Mouse (Mus musculus): ENCODE data around the gene Ccno.

DNA sequence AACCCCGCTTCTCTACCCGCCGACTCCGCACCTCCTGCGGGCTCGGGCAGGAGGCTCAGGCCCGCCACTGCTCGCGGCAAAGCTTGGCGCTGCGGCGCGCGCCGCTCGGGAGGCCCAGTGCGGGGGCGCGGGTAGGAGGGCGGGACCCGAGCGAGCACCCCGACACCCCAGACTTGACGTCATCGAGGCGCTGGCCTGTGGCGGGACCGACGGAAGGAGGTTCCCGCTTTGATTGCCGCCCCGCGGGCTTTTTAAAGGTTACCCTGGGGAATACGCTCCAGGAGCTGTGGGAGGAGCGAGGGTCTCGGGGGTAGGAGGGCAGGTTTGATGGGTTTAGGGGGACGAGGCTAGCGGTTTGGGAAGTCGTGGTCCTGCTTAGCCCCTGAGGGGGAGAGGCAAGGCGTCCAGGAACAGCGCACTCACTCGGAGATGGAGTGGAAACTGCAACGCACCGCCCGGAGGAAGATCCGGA, 47.4 kb downstream of the Ccno start, which contains the start of gene Cdc20b:
- TF ChIP-seq GATA1 (IDR thresholded peaks at IDR 0.05; ENCODE audit: borderline replicate concordance, low read length) = no peak
- no peak for TF ChIP-seq FLI1 (IDR thresholded peaks at IDR 0.05; ENCODE audit: low read length)
